9 mouse cellular contexts compared by ENCODE assay signal in genomic region chr11:58323570-58324340, GRCm38 (mm10). TPM values are rescaled to one million over a fixed set of nuclear protein-coding genes. Genes with fewer than 3 reads are reported as not detected.
DNase-seq lines count a peak whose midpoint lies in the region; ATAC-seq and TF ChIP-seq lines count a peak whose summit lies in the region.
"Had no signal": no experiment of that assay in that cellular context is flagged by ENCODE, and none has a peak within 500 bp of the region (broad histone marks: within the 10 kb centered on the region; RNA-seq: fewer than 3 reads in every experiment).

No protein-coding gene starts in this region.

- H3K36me3 ChIP-seq in heart, embryonic 10.5 days, result peaks cover 35% of the 10 kb centered on the region
- H3K36me3 ChIP-seq in forebrain, embryonic 10.5 days (replicated peaks), result peaks cover 29% of the 10 kb centered on the region
- peaks cover 18% of the 10 kb centered on the region for H3K36me3 ChIP-seq in liver, embryonic 11.5 days (ENCODE audit: control insufficient read depth, insufficient read depth, low read length)
- H3K36me3 ChIP-seq in stomach, postnatal 0 days (ENCODE audit: control insufficient read depth, insufficient read depth, low read length), result no peaks in the 10 kb centered on the region; the same call in 1 of the 2 replicates

- H3K4me1 ChIP-seq in heart, embryonic 10.5 days, result peaks cover 18% of the 10 kb centered on the region
- H3K4me1 ChIP-seq in forebrain, embryonic 10.5 days, result peaks cover 26% of the 10 kb centered on the region
- peaks cover 26% of the 10 kb centered on the region for H3K4me1 ChIP-seq in liver, embryonic 11.5 days (replicated peaks; ENCODE audit: control insufficient read depth, insufficient read depth, low read length)
- no peaks in the 10 kb centered on the region for H3K4me1 ChIP-seq in stomach, postnatal 0 days (replicated peaks; ENCODE audit: control insufficient read depth, insufficient read depth)

- H3K4me2 ChIP-seq in liver, embryonic 11.5 days, result peak overlapping the region; percentile 76
- peak overlapping the region; percentile 82 for H3K4me2 ChIP-seq in stomach, postnatal 0 days (replicated peaks; ENCODE audit: low read depth)

- H3K27ac ChIP-seq in heart, embryonic 10.5 days, result peak overlapping the region; percentile 96
- H3K27ac ChIP-seq in forebrain, embryonic 10.5 days, result peak overlapping the region; percentile 90
- H3K27ac ChIP-seq in liver, embryonic 11.5 days (ENCODE audit: low read depth, low read length), result peak overlapping the region; percentile 99
- peak overlapping the region; percentile 98 for H3K27ac ChIP-seq in stomach, postnatal 0 days (replicated peaks)

- no peak for TF ChIP-seq EP300 in stomach, postnatal 0 days (optimal IDR thresholded peaks at IDR 0.05)

- no peak for DNase-seq in heart, embryonic 10.5 days (ENCODE audit: low spot score)
- DNase-seq in heart, adult 8-10 months (ENCODE audit: low spot score), result no peak
- DNase-seq in forebrain, embryonic 10.5 days (ENCODE audit: extremely low spot score, low spot score), result no peak
- DNase-seq in liver, embryonic 11.5 days (ENCODE audit: low spot score), result peak; percentile 53
- DNase-seq in stomach, postnatal 0 days (ENCODE audit: low spot score), result no peak
- DNase-seq in adrenal gland, adult 2 months, result no peak

- peak; percentile 8 for ATAC-seq in CD4-positive, CD25-positive, alpha-beta regulatory T cell, adult 4 months
- no peak for ATAC-seq in liver, embryonic 11.5 days (replicated peaks; ENCODE audit: low FRiP score)
- ATAC-seq in stomach, postnatal 0 days (ENCODE audit: low FRiP score, low TSS enrichment), result peak; percentile 15
- ATAC-seq in inflammation-experienced regulatory T-cells, adult 6 months, result no peak

- H3K27me3 ChIP-seq in heart, embryonic 10.5 days (ENCODE audit: insufficient read depth, poor library complexity, severe bottlenecking), result no peaks in the 10 kb centered on the region
- no peaks in the 10 kb centered on the region for H3K27me3 ChIP-seq in forebrain, embryonic 10.5 days (ENCODE audit: poor library complexity, severe bottlenecking)
- H3K27me3 ChIP-seq in liver, embryonic 11.5 days (replicated peaks; ENCODE audit: control insufficient read depth, insufficient read depth, low read length), result no peaks in the 10 kb centered on the region
- no peaks in the 10 kb centered on the region for H3K27me3 ChIP-seq in stomach, postnatal 0 days (ENCODE audit: control insufficient read depth, insufficient read depth, low read length)
- H3K27me3 ChIP-seq: Patski had no signal

- no peaks in the 10 kb centered on the region for H3K9me3 ChIP-seq in heart, embryonic 10.5 days
- H3K9me3 ChIP-seq in forebrain, embryonic 10.5 days, result no peaks in the 10 kb centered on the region; the same call in 1 of the 2 replicates
- no peaks in the 10 kb centered on the region for H3K9me3 ChIP-seq in liver, embryonic 11.5 days (ENCODE audit: control insufficient read depth, low read length)
- H3K9me3 ChIP-seq in stomach, postnatal 0 days (ENCODE audit: control insufficient read depth, low read length), result no peaks in the 10 kb centered on the region

- H3K4me3 ChIP-seq in heart, embryonic 10.5 days, result peak overlapping the region; percentile 85
- peak overlapping the region; percentile 75 for H3K4me3 ChIP-seq in forebrain, embryonic 10.5 days
- H3K4me3 ChIP-seq in liver, embryonic 11.5 days (ENCODE audit: low read depth, low read length), result peak overlapping the region; percentile 87
- H3K4me3 ChIP-seq in stomach, postnatal 0 days (ENCODE audit: low read depth, low read length), result peak overlapping the region; percentile 81

- TF ChIP-seq CTCF in stomach, postnatal 0 days (IDR thresholded peaks at IDR 0.05; ENCODE audit: low read depth), result 0 out of 2 replicates have a peak, but pooled peaks have one; percentile 13

- peak overlapping the region; percentile 93 for H3K9ac ChIP-seq in liver, embryonic 11.5 days (ENCODE audit: low read depth, low read length)
- H3K9ac ChIP-seq in stomach, postnatal 0 days (ENCODE audit: low read length), result peak overlapping the region; percentile 86

- 12% methylated on average over 24 of the region's 24 CpGs for WGBS in heart, embryonic 10.5 days
- WGBS in forebrain, embryonic 10.5 days, result 16% methylated on average over 24 of the region's 24 CpGs
- 13% methylated on average over 24 of the region's 24 CpGs for WGBS in liver, embryonic 11.5 days
- 5% methylated on average over 24 of the region's 24 CpGs for WGBS in stomach, postnatal 0 days

RNA-seq across cellular contexts. Expression of gene Zfp672, which starts 6.4 kb away (rescaled TPM):
- polyA plus RNA-seq in heart, embryonic 10.5 days (2016; fragmentation: Nextera tagmentation; extraction: Ambion mirVana), result 30.4 and 31.6 TPM in 2 replicates
- 10 to 100 TPM; 41.4 to 45.8 (median 45.2) TPM for total RNA-seq in heart, adult 8-10 months (2022)
- 10 to 100 TPM; 37.0 to 46.8 TPM for polyA plus RNA-seq in CD4-positive, CD25-positive, alpha-beta regulatory T cell, adult 4 months (2017; shearing (Covaris generic))
- polyA plus RNA-seq in forebrain, embryonic 10.5 days (2016; fragmentation: Nextera tagmentation; extraction: Ambion mirVana), result 23.9 and 24.1 TPM in 2 replicates
- polyA plus RNA-seq in liver, embryonic 11.5 days (2014; fragmentation: Nextera tagmentation; extraction: Ambion mirVana), result 50.6 and 50.7 TPM in 2 replicates
- polyA plus RNA-seq in stomach, postnatal 0 days (2015; fragmentation: Nextera tagmentation; extraction: Ambion mirVana), result 76.0 and 78.4 TPM in 2 replicates
- 10 to 100 TPM; 43.6 to 51.2 TPM for total RNA-seq in adrenal gland, adult 2 months (2021)
- 59.3 and 59.9 TPM in 2 replicates for polyA plus RNA-seq in adrenal gland, adult 2 months (2012; rRNA removed)
- polyA plus RNA-seq in inflammation-experienced regulatory T-cells, adult 6 months (2017; shearing (Covaris generic)), result 10 to 100 TPM; 40.5 to 41.4 (median 41.1) TPM

RNA-seq across cellular contexts. Expression of gene Sh3bp5l, which starts 6.8 kb away (rescaled TPM):
- polyA plus RNA-seq in heart, embryonic 10.5 days (2016; fragmentation: Nextera tagmentation; extraction: Ambion mirVana), result 30.0 and 30.8 TPM in 2 replicates
- total RNA-seq in heart, adult 8-10 months (2022), result 10 to 100 TPM; 25.4 to 36.8 (median 30.4) TPM
- 1 to 10 TPM; 5.3 to 6.3 TPM for polyA plus RNA-seq in CD4-positive, CD25-positive, alpha-beta regulatory T cell, adult 4 months (2017; shearing (Covaris generic))
- polyA plus RNA-seq in forebrain, embryonic 10.5 days (2016; fragmentation: Nextera tagmentation; extraction: Ambion mirVana), result 39.8 and 40.9 TPM in 2 replicates
- 20.5 and 25.3 TPM in 2 replicates for polyA plus RNA-seq in liver, embryonic 11.5 days (2014; fragmentation: Nextera tagmentation; extraction: Ambion mirVana)
- 33.6 and 34.1 TPM in 2 replicates for polyA plus RNA-seq in stomach, postnatal 0 days (2015; fragmentation: Nextera tagmentation; extraction: Ambion mirVana)
- 10 to 100 TPM; 24.3 to 54.5 TPM for total RNA-seq in adrenal gland, adult 2 months (2021)
- 49.6 and 49.7 TPM in 2 replicates for polyA plus RNA-seq in adrenal gland, adult 2 months (2012; rRNA removed)
- 1 to 10 TPM; 5.1 to 7.9 (median 6.8) TPM for polyA plus RNA-seq in inflammation-experienced regulatory T-cells, adult 6 months (2017; shearing (Covaris generic))

RNA-seq across cellular contexts. Expression of gene Zfp692, which starts 16.9 kb away (rescaled TPM):
- polyA plus RNA-seq in heart, embryonic 10.5 days (2016; fragmentation: Nextera tagmentation; extraction: Ambion mirVana), result 18.5 and 19.2 TPM in 2 replicates
- 1 to 10 TPM; 3.0 to 5.0 (median 3.5) TPM for total RNA-seq in heart, adult 8-10 months (2022)
- 10 to 100 TPM; 10.7 TPM for polyA plus RNA-seq in CD4-positive, CD25-positive, alpha-beta regulatory T cell, adult 4 months (2017; shearing (Covaris generic))
- polyA plus RNA-seq in forebrain, embryonic 10.5 days (2016; fragmentation: Nextera tagmentation; extraction: Ambion mirVana), result 27.1 and 30.9 TPM in 2 replicates
- 18.3 and 19.2 TPM in 2 replicates for polyA plus RNA-seq in liver, embryonic 11.5 days (2014; fragmentation: Nextera tagmentation; extraction: Ambion mirVana)
- polyA plus RNA-seq in stomach, postnatal 0 days (2015; fragmentation: Nextera tagmentation; extraction: Ambion mirVana), result 13.7 and 14.8 TPM in 2 replicates
- 10 to 100 TPM; 10.5 to 11.7 TPM for total RNA-seq in adrenal gland, adult 2 months (2021)
- 23.3 and 25.7 TPM in 2 replicates for polyA plus RNA-seq in adrenal gland, adult 2 months (2012; rRNA removed)
- polyA plus RNA-seq in inflammation-experienced regulatory T-cells, adult 6 months (2017; shearing (Covaris generic)), result 10 to 100 TPM in 1 of 3 experiments, 1 to 10 TPM in 2; 7.6 to 10.2 (median 7.8) TPM

RNA-seq across cellular contexts. Expression of gene 4930438A08Rik, which starts 49.2 kb away (rescaled TPM):
- polyA plus RNA-seq in heart, embryonic 10.5 days (2016; fragmentation: Nextera tagmentation; extraction: Ambion mirVana), result not detected in 2 replicates
- total RNA-seq in heart, adult 8-10 months (2022), result not detected
- polyA plus RNA-seq in CD4-positive, CD25-positive, alpha-beta regulatory T cell, adult 4 months (2017; shearing (Covaris generic)), result not detected
- not detected in 2 replicates for polyA plus RNA-seq in forebrain, embryonic 10.5 days (2016; fragmentation: Nextera tagmentation; extraction: Ambion mirVana)
- 0.30 and 0.44 TPM in 2 replicates for polyA plus RNA-seq in liver, embryonic 11.5 days (2014; fragmentation: Nextera tagmentation; extraction: Ambion mirVana)
- 0.49 and 0.50 TPM in 2 replicates for polyA plus RNA-seq in stomach, postnatal 0 days (2015; fragmentation: Nextera tagmentation; extraction: Ambion mirVana)
- not detected for total RNA-seq in adrenal gland, adult 2 months (2021)
- polyA plus RNA-seq in adrenal gland, adult 2 months (2012; rRNA removed), result 0.06 TPM in 1 of 2 replicates, not detected in the other
- not detected for polyA plus RNA-seq in inflammation-experienced regulatory T-cells, adult 6 months (2017; shearing (Covaris generic))
- polyA plus RNA-seq: Patski had no signal

RNA-seq across cellular contexts. Expression of gene Lypd8, which starts 55.1 kb away (rescaled TPM):
- not detected in 2 replicates for polyA plus RNA-seq in heart, embryonic 10.5 days (2016; fragmentation: Nextera tagmentation; extraction: Ambion mirVana)
- total RNA-seq in heart, adult 8-10 months (2022), result not detected
- not detected for polyA plus RNA-seq in CD4-positive, CD25-positive, alpha-beta regulatory T cell, adult 4 months (2017; shearing (Covaris generic))
- not detected in 2 replicates for polyA plus RNA-seq in forebrain, embryonic 10.5 days (2016; fragmentation: Nextera tagmentation; extraction: Ambion mirVana)
- polyA plus RNA-seq in liver, embryonic 11.5 days (2014; fragmentation: Nextera tagmentation; extraction: Ambion mirVana), result 0.14 and 0.27 TPM in 2 replicates
- polyA plus RNA-seq in stomach, postnatal 0 days (2015; fragmentation: Nextera tagmentation; extraction: Ambion mirVana), result 1,014 and 1,152 TPM in 2 replicates
- not detected for total RNA-seq in adrenal gland, adult 2 months (2021)
- polyA plus RNA-seq in adrenal gland, adult 2 months (2012; rRNA removed), result 0.16 and 0.73 TPM in 2 replicates
- polyA plus RNA-seq in inflammation-experienced regulatory T-cells, adult 6 months (2017; shearing (Covaris generic)), result not detected
- polyA plus RNA-seq: Patski had no signal

Comparison
In these comparisons a context has a peak if more than half of its experiments do, and no peak if none do; other contexts are left out.
1. ATAC-seq: peak in CD4-positive, CD25-positive, alpha-beta regulatory T cell, adult 4 months (single experiment) and stomach, postnatal 0 days (single experiment); none in liver, embryonic 11.5 days (single experiment) and inflammation-experienced regulatory T-cells, adult 6 months (single experiment).
2. Peak in every context shown above with its lines, with median percentiles within 50 percentile points of each other: H3K27ac ChIP-seq and H3K4me3 ChIP-seq.